Mouse (Mus musculus) natural killer cell, adult 2 months (primary cell): ENCODE measurements around the gene 1810010H24Rik.
"Not testable (repeated sequence)": the region's sequence is repeated elsewhere in the genome, so short reads cannot be mapped to it uniquely, and the experiment has no call there.

ENCODE experiments used
- DNase-seq, 2 experiments: peaks; one replicate each; pipeline ENCODE4 v3.0.0; 2022; ENCODE audit warnings: low spot score in 2 of 2

The 1810010H24Rik gene

GRCm38 (mm10) chr11:107012324-107013017 is 13.0 kb upstream of the 1810010H24Rik start:
- DNase-seq = peak; percentile 99

- DNase-seq = peak in 1 of 2 experiments; percentile 32
Measured at GRCm38 (mm10) chr11:107014020-107014585, 11.4 kb upstream of the 1810010H24Rik start.

GRCm38 (mm10) chr11:107014597-107015309 is 10.7 kb upstream of the 1810010H24Rik start:
- peak; percentile 25 to 56 for DNase-seq

- DNase-seq = not testable (repeated sequence)
Measured at GRCm38 (mm10) chr11:107015535-107016187, 9.8 kb upstream of the 1810010H24Rik start.

GRCm38 (mm10) chr11:107016893-107017292 is 8.6 kb upstream of the 1810010H24Rik start:
- no peak for DNase-seq

DNA sequence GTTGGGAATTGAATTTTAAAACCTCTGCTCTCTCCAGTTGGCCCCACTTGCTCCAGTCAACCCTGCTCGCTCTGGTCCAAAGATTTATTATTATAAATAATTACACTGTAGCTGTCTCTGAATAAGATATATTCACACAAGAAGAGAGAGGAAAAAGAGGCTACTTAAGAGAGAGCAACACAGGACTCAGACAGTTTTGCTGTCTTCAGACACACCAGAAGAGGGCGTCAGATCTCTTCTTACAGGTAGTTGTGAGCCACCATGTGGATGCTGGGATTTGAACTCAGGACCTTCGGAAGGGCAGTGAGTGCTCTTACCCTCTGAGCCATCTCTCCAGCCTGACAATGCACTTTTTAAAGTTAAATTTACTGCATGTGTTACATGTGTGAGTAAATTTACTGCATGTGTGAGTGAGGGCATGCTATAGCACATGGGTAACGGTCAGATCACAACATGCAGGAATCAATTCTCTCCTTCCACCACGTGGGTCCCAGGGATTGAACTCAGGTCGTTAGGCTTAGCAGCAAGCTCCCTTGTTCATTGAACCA is 8.1 kb upstream of the 1810010H24Rik start:
- no peak for DNase-seq

- DNase-seq = peak in 1 of 2 experiments; percentile 25
Measured at GRCm38 (mm10) chr11:107018606-107019005, 6.9 kb upstream of the 1810010H24Rik start.

GRCm38 (mm10) chr11:107019318-107019717 is 6.2 kb upstream of the 1810010H24Rik start:
- no peak for DNase-seq

GRCm38 (mm10) chr11:107019722-107020121 is 5.8 kb upstream of the 1810010H24Rik start:
- DNase-seq = not testable (repeated sequence)

GRCm38 (mm10) chr11:107022050-107022683 is 3.3 kb upstream of the 1810010H24Rik start:
- no peak for DNase-seq

GRCm38 (mm10) chr11:107024406-107024805 is 1.1 kb upstream of the 1810010H24Rik start:
- no peak for DNase-seq

DNA sequence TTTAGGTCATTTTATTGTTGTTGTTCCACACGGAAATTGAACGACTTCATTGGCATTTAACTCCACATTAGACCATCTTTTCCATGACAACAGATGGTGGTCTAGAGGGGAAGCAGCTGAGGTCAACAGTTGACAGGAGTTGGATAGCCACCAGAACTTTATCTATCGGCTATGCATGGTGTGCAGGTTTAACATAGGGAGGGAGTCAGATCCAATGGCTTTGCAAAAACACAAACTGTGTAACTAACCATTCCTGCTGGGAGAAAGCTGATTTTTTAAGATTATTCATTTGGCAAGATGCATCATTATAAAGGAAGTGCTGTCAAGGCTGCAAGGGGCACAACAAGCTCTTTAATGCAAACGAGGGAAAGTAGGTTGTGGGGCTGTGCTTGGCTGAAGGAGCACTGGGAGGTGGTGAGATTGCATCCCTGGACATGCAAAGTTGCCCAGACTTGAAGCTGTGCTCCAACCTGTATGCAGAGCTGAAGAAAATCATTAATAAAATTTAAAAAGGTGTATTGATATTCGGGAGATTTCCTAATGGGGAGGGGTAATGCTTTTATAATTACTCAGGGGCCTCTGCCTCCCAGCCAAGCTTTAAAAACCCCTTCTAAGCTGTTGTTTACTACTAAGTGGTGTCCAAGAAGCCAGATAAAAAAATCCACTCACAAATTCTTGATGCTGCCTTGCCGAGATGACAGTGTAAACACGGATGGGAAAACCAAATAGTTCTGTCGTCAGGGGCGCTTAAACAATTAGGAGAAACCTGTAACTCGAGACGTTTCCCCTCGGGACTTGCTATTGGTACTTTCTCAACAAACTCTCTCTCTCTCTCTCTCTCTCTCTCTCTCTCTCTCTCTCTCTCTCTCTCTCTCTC is 1.3 kb downstream of the 1810010H24Rik start:
- DNase-seq = peak in 1 of 2 experiments; percentile 21

- DNase-seq = peak; percentile 71 to 84
Measured at GRCm38 (mm10) chr11:107027431-107028274, 2.2 kb downstream of the 1810010H24Rik start.

- DNase-seq = no peak
Measured at GRCm38 (mm10) chr11:107028275-107028618, 2.8 kb downstream of the 1810010H24Rik start.

DNA sequence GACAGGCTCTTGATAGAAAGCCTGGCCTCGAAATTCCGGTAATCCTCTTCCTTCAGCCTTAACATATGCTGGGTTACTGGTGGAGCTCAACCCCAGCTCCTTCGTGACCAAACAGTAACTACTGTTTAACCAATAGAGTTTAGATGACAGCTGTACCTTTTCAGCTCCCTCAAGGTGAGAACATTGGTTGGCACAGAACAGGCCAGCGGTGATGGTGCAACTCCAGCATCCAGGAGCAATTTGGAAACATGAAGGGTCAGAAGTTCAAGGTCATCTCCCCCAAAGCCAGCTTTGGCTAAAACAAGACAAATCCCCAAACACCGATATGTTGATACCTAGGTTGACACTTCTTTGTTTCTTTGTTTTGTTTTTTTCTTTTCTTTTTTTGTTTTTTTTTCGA is 3.3 kb downstream of the 1810010H24Rik start:
- DNase-seq = no peak

- peak in 1 of 2 experiments; percentile 45 for DNase-seq
Measured at GRCm38 (mm10) chr11:107029536-107029935, 4.1 kb downstream of the 1810010H24Rik start.

GRCm38 (mm10) chr11:107031635-107032034 is 6.2 kb downstream of the 1810010H24Rik start:
- DNase-seq = no peak

- DNase-seq = no peak
Measured at GRCm38 (mm10) chr11:107034085-107034810, 8.8 kb downstream of the 1810010H24Rik start.

GRCm38 (mm10) chr11:107039417-107039816 is 13.9 kb downstream of the 1810010H24Rik start:
- DNase-seq = no peak
